Mouse (Mus musculus) cortical plate, adult 2 months (tissue): Measurements from ENCODE around the gene Cltrn.

ENCODE experiments used
- CTCF ChIP-seq: fragments of 200-500 bp; IDR thresholded peaks from 2 replicates; pipeline ENCODE4 v1.5.1; 2011; ENCODE audit warnings: mild to moderate bottlenecking, control low read depth, low read length; ENCODE audit not compliant: insufficient read depth; ENCODE audit errors: extremely low read depth
- POLR2A ChIP-seq: fragments of 200-500 bp; IDR thresholded peaks from 2 replicates; pipeline ENCODE4 v1.6.1; 2011; ENCODE audit warnings: mild to moderate bottlenecking, low read length, control low read depth; ENCODE audit not compliant: insufficient read depth; ENCODE audit errors: extremely low read depth

- TF ChIP-seq POLR2A (no peak), CTCF (no peak)
Measured at GRCm38 (mm10) chrX:164102198-164102597, 13.6 kb downstream of the Cltrn start.
